Mouse (Mus musculus): ENCODE measurements around the gene Sult3a1. TPM values are rescaled to one million over a fixed set of nuclear protein-coding genes. Genes with fewer than 3 reads are reported as not detected.
"Not testable (repeated sequence)": the region's sequence is repeated elsewhere in the genome, so short reads cannot be mapped to it uniquely, and the experiment has no call there.

Sult3a1 gene
- polyA plus RNA-seq, 1 experiment from 2014 or later: not detected

GRCm38 (mm10) chr10:33901520-33901919 lies 44.0 kb downstream of the Sult3a1 start:
- not testable (repeated sequence) for H3K4me2 ChIP-seq
- 68% methylated on average over 1 of the region's 1 CpGs for WGBS

GRCm38 (mm10) chr10:33904530-33905481 lies 47.3 kb downstream of the Sult3a1 start, which contains the start of gene Rsph4a:
Gene Rsph4a (plus strand): TSS chr10:33905111.
- Histone ChIP-seq H3K4me2 (peak within 1 kb of the TSS; percentile 64), H3K27me3 (replicated peaks; ENCODE audit: control insufficient read depth, insufficient read depth, low read length) (no peaks in the 10 kb centered on the region), H3K36me3 (ENCODE audit: control insufficient read depth, insufficient read depth, low read length) (no peaks in the 10 kb centered on the region), H3K4me1 (replicated peaks; ENCODE audit: control insufficient read depth, insufficient read depth, low read length) (no peaks in the 10 kb centered on the region), H3K27ac (ENCODE audit: low read depth, low read length) (no peak within 1 kb of the TSS), H3K4me3 (ENCODE audit: low read depth, low read length) (peak within 1 kb of the TSS; percentile 36), H3K9ac (ENCODE audit: low read depth, low read length) (no peak within 1 kb of the TSS), H3K9me3 (ENCODE audit: control insufficient read depth, low read length) (no peaks in the 10 kb centered on the region)
- 8% methylated on average over 17 of the region's 17 CpGs for WGBS
- DNase-seq (ENCODE audit: low spot score): no peak
- peak; percentile 83 for ATAC-seq (replicated peaks; ENCODE audit: low FRiP score)

More at GRCm38 (mm10) chr10:33901520-33901919, 44.0 kb downstream of the Sult3a1 start:
- not testable (repeated sequence) for H3K27me3 ChIP-seq (replicated peaks; ENCODE audit: control insufficient read depth, insufficient read depth, low read length); H3K4me1 ChIP-seq (replicated peaks; ENCODE audit: control insufficient read depth, insufficient read depth, low read length); H3K9me3 ChIP-seq (ENCODE audit: control insufficient read depth, low read length); H3K4me3 ChIP-seq (ENCODE audit: low read depth, low read length); H3K36me3 ChIP-seq (ENCODE audit: control insufficient read depth, insufficient read depth, low read length); DNase-seq (ENCODE audit: low spot score); H3K9ac ChIP-seq (ENCODE audit: low read depth, low read length); H3K27ac ChIP-seq (ENCODE audit: low read depth, low read length); ATAC-seq (replicated peaks; ENCODE audit: low FRiP score)

- Histone ChIP-seq H3K27me3 (replicated peaks; ENCODE audit: control insufficient read depth, insufficient read depth, low read length) (no peaks in the 10 kb centered on the region), H3K4me1 (replicated peaks; ENCODE audit: control insufficient read depth, insufficient read depth, low read length) (no peaks in the 10 kb centered on the region), H3K36me3 (ENCODE audit: control insufficient read depth, insufficient read depth, low read length) (no peaks in the 10 kb centered on the region), H3K4me3 (ENCODE audit: low read depth, low read length) (peak overlapping the region; percentile 36; the same call in 1 of the 2 replicates), H3K4me2 (peak overlapping the region; percentile 64), H3K9me3 (ENCODE audit: control insufficient read depth, low read length) (no peaks in the 10 kb centered on the region), H3K9ac (ENCODE audit: low read depth, low read length) (no peak overlapping the region), H3K27ac (ENCODE audit: low read depth, low read length) (no peak overlapping the region)
- WGBS: 5% methylated on average over 6 of the region's 6 CpGs
- no peak for DNase-seq (ENCODE audit: low spot score)
- ATAC-seq (replicated peaks; ENCODE audit: low FRiP score): no peak
Observed at GRCm38 (mm10) chr10:33905489-33905888, 48.0 kb downstream of the Sult3a1 start.

Other genes with a start within 250 kb of the Sult3a1 start
- 0.33 and 0.52 TPM in 2 replicates for gene Clvs2, start 233.0 kb upstream of the Sult3a1 start, polyA plus RNA-seq (2014; fragmentation: Nextera tagmentation; extraction: Ambion mirVana)
- gene Sult3a2, start 71.0 kb upstream of the Sult3a1 start, polyA plus RNA-seq (2014; fragmentation: Nextera tagmentation; extraction: Ambion mirVana): not detected in 2 replicates
- 0.04 TPM in 1 of 2 replicates, not detected in the other for gene Rsph4a, start 47.4 kb downstream of the Sult3a1 start, polyA plus RNA-seq (2014; fragmentation: Nextera tagmentation; extraction: Ambion mirVana)
- gene Zup1, start 93.5 kb downstream of the Sult3a1 start, polyA plus RNA-seq (2014; fragmentation: Nextera tagmentation; extraction: Ambion mirVana): 15.0 and 16.6 TPM in 2 replicates
- 136 and 139 TPM in 2 replicates for gene Rwdd1, start 161.9 kb downstream of the Sult3a1 start, polyA plus RNA-seq (2014; fragmentation: Nextera tagmentation; extraction: Ambion mirVana)
- not detected in 2 replicates for gene Trappc3l, start 179.9 kb downstream of the Sult3a1 start, polyA plus RNA-seq (2014; fragmentation: Nextera tagmentation; extraction: Ambion mirVana)
- gene Calhm4, start 186.6 kb downstream of the Sult3a1 start, polyA plus RNA-seq (2014; fragmentation: Nextera tagmentation; extraction: Ambion mirVana): 0.05 TPM in 1 of 2 replicates, not detected in the other
- 0.08 and 0.09 TPM in 2 replicates for gene Calhm5, start 238.8 kb downstream of the Sult3a1 start, polyA plus RNA-seq (2014; fragmentation: Nextera tagmentation; extraction: Ambion mirVana)

All from liver, embryonic 11.5 days (tissue).